Mouse (Mus musculus) erythroblast, embryonic 14.5 days (primary cell): Measurements from ENCODE around the gene Foxj2.

ENCODE experiments used
- GATA1 ChIP-seq: IDR thresholded peaks from 2 replicates; pipeline ENCODE4 v1.6.1; 2012; ENCODE audit warnings: low read length, inconsistent platforms, mixed read lengths
- TAL1 ChIP-seq: IDR thresholded peaks from 3 replicates; pipeline ENCODE4 v1.6.1; 2012; ENCODE audit warnings: low read length, inconsistent platforms, mixed read lengths

- TF ChIP-seq GATA1 = no peak
- TF ChIP-seq TAL1 = no peak
Observed at GRCm38 (mm10) chr6:122837539-122837938, 17.8 kb downstream of the Foxj2 start.
